Mouse (Mus musculus) E14TG2a.4 (cell line): ENCODE data around the gene Adgra3.

ENCODE experiments used
- CTCF ChIP-seq: conservative IDR thresholded peaks from 2 replicates; pipeline ENCODE4 v1.5.1; 2014; ENCODE audit warnings: low read length
- NANOG ChIP-seq: IDR thresholded peaks from 2 replicates; pipeline ENCODE4 v1.6.1; 2014; ENCODE audit warnings: borderline replicate concordance, low read length, mixed read lengths

DNA sequence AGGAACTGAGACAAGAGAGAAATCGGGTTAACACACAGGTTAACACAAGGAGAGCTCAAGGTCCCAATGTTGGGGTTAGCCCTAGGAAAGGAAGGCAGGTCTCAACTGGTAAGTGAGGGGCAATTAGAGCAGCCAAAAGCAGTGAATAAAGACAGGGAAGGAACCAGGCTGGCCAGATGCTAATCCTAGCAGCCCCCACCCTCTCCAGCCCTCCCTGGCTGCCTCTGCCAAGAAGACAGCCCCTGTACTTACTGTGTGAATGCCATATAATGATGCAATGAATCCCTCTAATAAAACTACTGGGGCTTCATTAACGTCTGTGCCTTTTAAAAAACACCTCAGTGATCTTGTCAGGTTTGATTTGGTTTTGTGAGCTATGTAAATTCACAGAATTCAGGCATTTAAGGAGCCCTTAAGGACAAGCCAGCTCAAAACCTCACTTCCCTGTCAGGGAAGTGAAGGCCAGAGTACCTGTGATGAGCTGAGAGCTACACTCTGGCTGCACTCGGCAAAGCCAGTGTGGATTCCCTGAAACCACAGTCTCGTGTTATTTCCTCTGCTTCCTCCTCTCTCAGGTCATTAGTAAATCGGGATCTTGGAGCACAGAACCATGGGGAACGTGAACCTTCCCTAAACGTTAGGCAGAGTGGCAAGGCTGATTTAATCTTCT is 16.4 kb downstream of the Adgra3 start:
- TF ChIP-seq CTCF: no peak
- TF ChIP-seq NANOG: no peak
